In genomic region chr2:69897618-69898575, GRCm38 (mm10) we compare ENCODE assay signal across 8 mouse cellular contexts. TPM values are rescaled to one million over a fixed set of nuclear protein-coding genes. Genes with fewer than 3 reads are reported as not detected.
DNase-seq lines count a peak whose midpoint lies in the region; ATAC-seq lines count a peak whose summit lies in the region.

No protein-coding gene starts in this region.

- under 1% methylated on average over 55 of the region's 55 CpGs for WGBS in hindbrain, embryonic 14.5 days

- DNase-seq in R1 (ENCODE audit: low read depth, low spot score) = peak; percentile 74
- DNase-seq in cerebellum, postnatal 14 days = peak; percentile 56 to 63
- DNase-seq in frontal cortex, postnatal 36 days (ENCODE audit: low spot score in 2 of 2) = peak; percentile 48 to 53
- DNase-seq in hindbrain, embryonic 14.5 days (ENCODE audit: low spot score) = no peak
- peak; percentile 30 for DNase-seq in left cerebral cortex, adult 11 months (ENCODE audit: low spot score)
- DNase-seq in lung, postnatal 25 days (ENCODE audit: low spot score) = peak; percentile 73
- DNase-seq in retina, embryonic 14.5 days (ENCODE audit: low spot score) = peak; percentile 60
- peak; percentile 34 for DNase-seq in thymus, postnatal 25 days

- H3K9me3 ChIP-seq in hindbrain, embryonic 14.5 days (ENCODE audit: control insufficient read depth, low read length) = no peaks in the 10 kb centered on the region

- H3K36me3 ChIP-seq in hindbrain, embryonic 14.5 days (replicated peaks; ENCODE audit: control insufficient read depth, insufficient read depth) = peaks cover 19% of the 10 kb centered on the region

- H3K4me1 ChIP-seq in hindbrain, embryonic 14.5 days (replicated peaks; ENCODE audit: control insufficient read depth, insufficient read depth, low read length) = peaks cover 14% of the 10 kb centered on the region

- no peaks in the 10 kb centered on the region for H3K27me3 ChIP-seq in hindbrain, embryonic 14.5 days (ENCODE audit: control insufficient read depth, insufficient read depth, low read length)

- peak; percentile 29 for ATAC-seq in hindbrain, embryonic 14.5 days (ENCODE audit: low FRiP score)

- H3K4me3 ChIP-seq in hindbrain, embryonic 14.5 days (replicated peaks; ENCODE audit: low read length) = peak overlapping the region; percentile 99

- H3K4me2 ChIP-seq in hindbrain, embryonic 14.5 days (replicated peaks) = peak overlapping the region; percentile 84

- peak overlapping the region; percentile 92 for H3K27ac ChIP-seq in hindbrain, embryonic 14.5 days

- H3K9ac ChIP-seq in hindbrain, embryonic 14.5 days = peak overlapping the region; percentile 98

RNA-seq across cellular contexts. Expression of gene Ubr3, which starts 0.9 kb away (rescaled TPM):
- 16.3 and 21.3 TPM in 2 replicates for polyA plus RNA-seq in hindbrain, embryonic 14.5 days (2014; fragmentation: Nextera tagmentation; extraction: Ambion mirVana)

RNA-seq across cellular contexts. Expression of gene Mettl5, which starts 12.5 kb away (rescaled TPM):
- polyA plus RNA-seq in hindbrain, embryonic 14.5 days (2014; fragmentation: Nextera tagmentation; extraction: Ambion mirVana) = 32.8 and 33.7 TPM in 2 replicates

RNA-seq across cellular contexts. Expression of gene Ssb, which starts 36.5 kb away (rescaled TPM):
- 225 and 239 TPM in 2 replicates for polyA plus RNA-seq in hindbrain, embryonic 14.5 days (2014; fragmentation: Nextera tagmentation; extraction: Ambion mirVana)
